Mouse (Mus musculus) lung, embryonic 15.5 days (tissue): ENCODE measurements around the gene Fntb. TPM values are rescaled to one million over a fixed set of nuclear protein-coding genes. Genes with fewer than 3 reads are reported as not detected.
"Not testable (repeated sequence)": the region's sequence is repeated elsewhere in the genome, so short reads cannot be mapped to it uniquely, and the experiment has no call there.

ENCODE experiments used
- ATAC-seq: fragments of 200-750 bp; cut with Nextera tagmentation; 2 replicates; pipeline ENCODE4 v1.8.0; 2017; ENCODE audit warnings: moderate number of reproducible peaks, borderline replicate concordance; ENCODE audit not compliant: low FRiP score, low TSS enrichment; ENCODE audit errors: extremely low read depth
- H3K27ac ChIP-seq: fragments of 300-500 bp; sonication (generic); 2 replicates; pipeline ENCODE4 v1.5.1; 2015; ENCODE audit warnings: moderate library complexity, mild to moderate bottlenecking, inconsistent platforms
- H3K27me3 ChIP-seq: fragments of 300-500 bp; sonication (generic); 2 replicates; pipeline ENCODE4 v1.6.1; 2015; ENCODE audit warnings: inconsistent platforms
- H3K36me3 ChIP-seq: fragments of 300-500 bp; sonication (generic); 2 replicates; pipeline ENCODE4 v1.6.1; 2015; ENCODE audit warnings: inconsistent platforms
- H3K4me1 ChIP-seq: fragments of 300-500 bp; sonication (generic); 2 replicates; pipeline ENCODE4 v1.6.1; 2015; ENCODE audit warnings: inconsistent platforms
- H3K4me2 ChIP-seq: fragments of 300-500 bp; sonication (generic); 2 replicates; pipeline ENCODE4 v1.6.1; 2015; ENCODE audit warnings: inconsistent platforms, mild to moderate bottlenecking, moderate library complexity
- H3K4me3 ChIP-seq: fragments of 300-500 bp; sonication (generic); 2 replicates; pipeline ENCODE4 v1.5.1; 2015; ENCODE audit warnings: mild to moderate bottlenecking, inconsistent platforms
- H3K9ac ChIP-seq: fragments of 300-500 bp; sonication (generic); 2 replicates; pipeline ENCODE4 v1.6.1; 2015; ENCODE audit warnings: inconsistent platforms
- H3K9me3 ChIP-seq: fragments of 300-500 bp; sonication (generic); 2 replicates; pipeline ENCODE4 v1.6.1; 2016; ENCODE audit warnings: inconsistent platforms
- WGBS: fragments of 180-500 bp; shearing (Covaris S2); methylation state at CpG from one replicate; pipeline ENCODE4 v1.1.7; 2015; 5-methylcytosine and 5-hydroxymethylcytosine counted together
- polyA plus RNA-seq: library from polyadenylated mRNA; unstranded; fragments of >200 nt; fragmentation: Nextera tagmentation; extraction: Ambion mirVana; gene quantifications from 2 replicates; pipeline ENCODE4 v1.2.1, GENCODE M21; 2015

Fntb gene
- polyA plus RNA-seq, 1 experiment from 2014 or later: 37.8 TPM

DNA sequence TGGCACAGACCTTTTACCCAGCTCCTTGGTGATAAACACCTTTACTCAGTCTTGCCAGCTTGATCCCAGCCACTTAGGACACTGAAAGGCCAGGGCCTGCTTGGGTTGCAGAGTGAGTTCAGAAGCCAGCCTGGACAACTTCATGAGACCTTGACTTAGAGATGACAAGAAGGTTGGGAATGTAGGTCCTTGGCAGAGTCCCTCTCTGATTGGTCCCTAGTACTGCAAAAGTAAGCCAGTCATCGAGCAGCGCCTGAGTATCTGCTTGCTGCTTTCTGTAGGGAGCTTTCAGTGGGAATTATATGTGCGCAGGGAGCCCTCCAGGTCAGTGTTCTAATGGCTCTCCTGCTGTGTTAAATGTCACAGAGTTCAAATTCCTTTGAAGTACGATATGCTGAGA is 9.7 kb downstream of the Fntb start:
- H3K9ac ChIP-seq: no peak overlapping the region
- no peak overlapping the region for H3K4me3 ChIP-seq
- WGBS: 50% methylated on average over 4 of the region's 4 CpGs
- no peaks in the 10 kb centered on the region for H3K4me1 ChIP-seq
- ATAC-seq: no peak
- no peak overlapping the region for H3K27ac ChIP-seq
- peaks cover 5% of the 10 kb centered on the region; the same call in 1 of the 2 replicates for H3K36me3 ChIP-seq
- no peaks in the 10 kb centered on the region for H3K27me3 ChIP-seq
- H3K4me2 ChIP-seq: no peak overlapping the region
- H3K9me3 ChIP-seq: no peaks in the 10 kb centered on the region

GRCm38 (mm10) chr12:76776898-76777297 is 11.5 kb downstream of the Fntb start:
- Histone ChIP-seq H3K4me1 (no peaks in the 10 kb centered on the region), H3K36me3 (peaks cover 5% of the 10 kb centered on the region; the same call in 1 of the 2 replicates), H3K27me3 (no peaks in the 10 kb centered on the region), H3K27ac (no peak overlapping the region), H3K9me3 (no peaks in the 10 kb centered on the region), H3K4me3 (no peak overlapping the region), H3K9ac (no peak overlapping the region), H3K4me2 (no peak overlapping the region)
- 50% methylated on average over 5 of the region's 5 CpGs for WGBS
- no peak for ATAC-seq

DNA sequence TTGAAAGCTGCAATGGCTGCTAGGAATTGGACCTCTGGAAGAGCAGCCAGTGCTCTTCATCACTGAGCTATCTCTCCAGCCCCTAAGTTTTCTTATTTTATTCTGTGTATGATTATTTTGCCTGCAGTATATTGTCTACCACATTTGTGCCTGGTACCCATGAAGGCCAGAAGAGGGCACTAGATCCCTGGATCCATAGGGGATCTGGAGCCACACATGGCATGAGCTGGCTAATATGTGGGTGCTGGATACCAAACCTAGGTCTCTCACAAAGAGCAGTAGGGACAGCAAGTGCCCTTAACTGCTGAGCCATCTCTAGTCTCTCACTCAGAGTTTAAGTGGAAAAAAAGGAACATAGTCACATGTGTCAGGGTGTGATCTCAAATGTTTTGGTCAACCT is 12.5 kb downstream of the Fntb start:
- no peak for ATAC-seq
- H3K27ac ChIP-seq: no peak overlapping the region
- H3K9ac ChIP-seq: no peak overlapping the region
- H3K4me3 ChIP-seq: no peak overlapping the region
- H3K9me3 ChIP-seq: no peaks in the 10 kb centered on the region
- H3K36me3 ChIP-seq: peaks cover 5% of the 10 kb centered on the region; the same call in 1 of the 2 replicates
- no peaks in the 10 kb centered on the region for H3K4me1 ChIP-seq
- no peaks in the 10 kb centered on the region for H3K27me3 ChIP-seq
- no peak overlapping the region for H3K4me2 ChIP-seq

- Histone ChIP-seq H3K4me2 (no peak overlapping the region), H3K9me3 (no peaks in the 10 kb centered on the region), H3K36me3 (peaks cover 5% of the 10 kb centered on the region; the same call in 1 of the 2 replicates), H3K27ac (no peak overlapping the region), H3K27me3 (no peaks in the 10 kb centered on the region), H3K4me3 (no peak overlapping the region), H3K4me1 (no peaks in the 10 kb centered on the region), H3K9ac (no peak overlapping the region)
- 83% methylated on average over 10 of the region's 10 CpGs for WGBS
- ATAC-seq: no peak
Measured at GRCm38 (mm10) chr12:76778305-76779083, 13.1 kb downstream of the Fntb start.

- Histone ChIP-seq H3K36me3 (peaks cover 5% of the 10 kb centered on the region; the same call in 1 of the 2 replicates), H3K27ac (no peak overlapping the region), H3K9ac (no peak overlapping the region), H3K4me3 (no peak overlapping the region), H3K9me3 (no peaks in the 10 kb centered on the region), H3K4me2 (no peak overlapping the region), H3K4me1 (no peaks in the 10 kb centered on the region), H3K27me3 (no peaks in the 10 kb centered on the region)
- WGBS: 81% methylated on average over 5 of the region's 5 CpGs
- no peak for ATAC-seq
Measured at GRCm38 (mm10) chr12:76779951-76780350, 14.6 kb downstream of the Fntb start.

- WGBS: 78% methylated on average over 12 of the region's 12 CpGs
Measured at GRCm38 (mm10) chr12:76780639-76781468, 15.5 kb downstream of the Fntb start.

DNA sequence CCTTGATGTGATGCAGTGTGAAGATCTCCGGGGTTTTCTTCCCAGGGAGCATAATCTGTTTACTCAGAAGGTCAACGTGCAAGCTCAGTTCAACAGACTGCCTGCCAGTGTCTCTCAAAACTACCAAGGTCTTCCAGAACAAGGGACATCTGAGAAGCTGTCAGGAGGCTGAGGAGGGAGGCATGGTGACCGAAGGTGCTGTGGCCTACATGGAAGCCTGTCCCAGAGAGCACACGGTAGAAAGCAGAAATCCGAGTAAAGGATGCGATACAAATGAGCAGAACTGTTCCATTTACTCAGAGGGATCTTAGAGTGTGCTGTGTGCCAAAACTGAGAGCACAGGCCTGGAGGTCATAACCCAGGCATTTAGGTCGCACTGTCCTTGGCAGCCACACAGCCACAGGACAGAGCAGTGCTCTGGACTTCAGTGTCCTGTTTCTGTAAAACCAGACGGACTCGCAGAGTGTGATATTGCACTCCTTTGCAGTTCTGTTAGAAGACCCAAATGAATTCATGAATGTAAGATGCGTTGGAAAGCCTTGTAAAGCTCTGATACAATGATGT is 18.7 kb downstream of the Fntb start:
- 58% methylated on average over 10 of the region's 10 CpGs for WGBS
- no peak for ATAC-seq

More at GRCm38 (mm10) chr12:76780639-76781468, 15.5 kb downstream of the Fntb start:
- Histone ChIP-seq H3K4me2 (no peak overlapping the region), H3K27ac (no peak overlapping the region), H3K4me1 (no peaks in the 10 kb centered on the region), H3K27me3 (no peaks in the 10 kb centered on the region), H3K36me3 (peaks cover 5% of the 10 kb centered on the region; the same call in 1 of the 2 replicates), H3K9me3 (no peaks in the 10 kb centered on the region), H3K4me3 (no peak overlapping the region), H3K9ac (no peak overlapping the region)
- ATAC-seq: no peak

DNA sequence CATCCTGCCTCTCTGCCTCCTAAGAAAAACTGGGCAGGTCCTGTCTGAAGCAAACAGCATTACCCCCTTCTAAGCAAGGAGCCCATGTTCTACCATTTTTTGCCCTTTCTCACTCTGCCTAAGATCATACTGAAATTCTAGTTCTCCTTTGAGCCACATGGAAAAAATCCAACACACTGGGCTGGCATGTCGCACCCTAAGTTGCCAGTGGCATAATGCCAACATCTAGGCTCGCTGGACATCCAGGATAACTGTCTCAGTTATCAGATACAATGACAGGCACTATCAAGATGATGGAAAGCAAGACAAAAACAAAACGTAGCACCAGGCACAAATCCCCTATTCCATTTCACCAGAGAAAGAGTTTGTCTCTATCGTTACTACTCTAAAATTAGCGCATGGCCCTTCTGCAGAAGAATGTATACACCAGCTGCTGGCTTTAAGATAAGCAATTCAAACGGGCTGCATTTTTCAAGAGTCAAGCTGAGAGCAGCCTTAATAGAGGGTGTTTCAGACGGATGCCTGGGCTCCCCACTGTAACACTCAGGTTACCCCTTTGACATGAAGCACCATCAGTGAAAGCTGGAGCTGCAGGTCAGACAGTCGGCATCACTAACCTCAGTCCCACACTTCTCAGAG is 25.2 kb downstream of the Fntb start:
- ATAC-seq: peak; percentile 59; the same call in 1 of the 2 replicates
- WGBS: 7% methylated on average over 8 of the region's 8 CpGs
- no peaks in the 10 kb centered on the region for H3K9me3 ChIP-seq
- H3K4me1 ChIP-seq: peaks cover 15% of the 10 kb centered on the region
- no peak overlapping the region for H3K4me2 ChIP-seq
- no peak overlapping the region for H3K9ac ChIP-seq
- no peaks in the 10 kb centered on the region for H3K36me3 ChIP-seq
- H3K27ac ChIP-seq: no peak overlapping the region
- no peaks in the 10 kb centered on the region for H3K27me3 ChIP-seq
- no peak overlapping the region for H3K4me3 ChIP-seq

More for the DNA sequence above, 18.7 kb downstream of the Fntb start:
- H3K9me3 ChIP-seq: no peaks in the 10 kb centered on the region
- H3K27ac ChIP-seq: no peak overlapping the region
- no peak overlapping the region for H3K4me3 ChIP-seq
- H3K9ac ChIP-seq: no peak overlapping the region
- H3K36me3 ChIP-seq: no peaks in the 10 kb centered on the region
- no peaks in the 10 kb centered on the region for H3K27me3 ChIP-seq
- H3K4me2 ChIP-seq: no peak overlapping the region
- no peaks in the 10 kb centered on the region for H3K4me1 ChIP-seq

DNA sequence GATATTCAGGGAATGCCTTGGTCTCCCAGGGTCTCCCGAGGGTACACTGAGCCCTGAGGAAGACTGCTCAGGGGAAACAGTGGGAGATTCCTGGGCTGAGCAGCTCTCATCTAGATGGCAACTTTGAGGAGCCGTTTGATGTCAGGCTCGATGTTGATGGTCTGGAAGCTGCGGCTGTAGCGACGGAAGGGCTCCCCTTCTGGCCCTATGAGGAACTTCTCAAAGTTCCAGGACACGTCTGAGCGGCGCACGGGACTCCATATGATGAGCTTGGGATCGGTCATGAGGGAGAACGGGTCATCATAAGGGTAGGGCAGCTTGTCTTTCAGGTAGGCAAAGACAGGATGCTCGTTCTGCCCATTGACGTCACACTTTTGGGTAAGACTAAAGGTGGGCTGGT is 27.2 kb downstream of the Fntb start:
- H3K4me1 ChIP-seq: peaks cover 15% of the 10 kb centered on the region

GRCm38 (mm10) chr12:76795350-76795749 is 30.0 kb downstream of the Fntb start, which contains the start of gene Gpx2:
Gene Gpx2 (minus strand): TSS chr12:76795554.
- 57% methylated on average over 5 of the region's 5 CpGs for WGBS
- ATAC-seq: no peak
- Histone ChIP-seq H3K9me3 (no peaks in the 10 kb centered on the region), H3K27ac (no peak within 1 kb of the TSS), H3K9ac (no peak within 1 kb of the TSS), H3K36me3 (no peaks in the 10 kb centered on the region), H3K4me1 (peaks cover 18% of the 10 kb centered on the region), H3K4me2 (peak within 1 kb of the TSS; percentile 5; the same call in 1 of the 2 replicates), H3K27me3 (no peaks in the 10 kb centered on the region), H3K4me3 (no peak within 1 kb of the TSS)

More for the DNA sequence above, 27.2 kb downstream of the Fntb start:
- not testable (repeated sequence) for H3K27ac ChIP-seq, H3K4me3 ChIP-seq, H3K27me3 ChIP-seq, H3K36me3 ChIP-seq, H3K4me2 ChIP-seq, H3K9ac ChIP-seq, H3K9me3 ChIP-seq, ATAC-seq
- WGBS: 52% methylated on average over 14 of the region's 14 CpGs

DNA sequence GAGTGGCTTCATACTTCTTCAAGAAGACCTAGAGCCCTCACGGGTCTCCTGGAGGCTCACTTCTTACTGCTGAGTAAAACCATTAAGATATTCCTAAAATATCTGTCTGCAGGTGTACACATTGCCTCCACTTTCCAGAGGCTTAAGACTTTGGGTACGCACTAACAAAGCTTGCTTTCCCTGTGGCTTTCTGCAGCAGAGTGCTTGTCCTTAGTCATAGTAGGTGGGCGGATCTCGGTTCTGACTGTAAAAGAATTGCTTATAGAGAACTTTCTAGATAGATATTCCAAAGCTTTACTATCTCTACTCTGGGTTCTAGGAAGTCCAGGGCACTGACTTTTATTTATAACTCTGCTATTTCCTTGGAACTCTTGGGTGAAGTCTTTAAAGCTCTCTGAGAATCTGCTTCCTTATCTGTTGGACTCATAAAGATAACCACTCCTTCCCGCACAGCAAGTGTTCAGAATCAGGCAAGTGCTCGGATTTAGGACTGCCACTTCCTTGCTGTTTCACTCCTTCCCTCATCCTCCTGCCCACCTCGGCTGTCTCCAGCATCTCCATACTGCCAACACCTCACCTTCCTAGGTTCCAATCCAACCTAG is 31.6 kb downstream of the Fntb start:
- ATAC-seq: no peak
- H3K4me2 ChIP-seq: no peak overlapping the region
- WGBS: 71% methylated on average over 7 of the region's 7 CpGs
- H3K36me3 ChIP-seq: no peaks in the 10 kb centered on the region
- no peaks in the 10 kb centered on the region for H3K9me3 ChIP-seq
- no peaks in the 10 kb centered on the region for H3K27me3 ChIP-seq
- H3K27ac ChIP-seq: no peak overlapping the region
- H3K9ac ChIP-seq: no peak overlapping the region
- peaks cover 8% of the 10 kb centered on the region for H3K4me1 ChIP-seq
- H3K4me3 ChIP-seq: no peak overlapping the region
